Mouse (Mus musculus) megakaryocyte, embryonic 14.5 days (primary cell): ENCODE data around the gene Foxe3. TPM values are rescaled to one million over a fixed set of nuclear protein-coding genes. Genes with fewer than 3 reads are reported as not detected.
A peak's percentile ranks its signal among the peaks of the same experiment; 100 is the strongest.

Experiments
- H3K27me3 ChIP-seq: replicated peaks from 2 replicates; pipeline ENCODE3; 2012; ENCODE audit warnings: inconsistent platforms
- H3K36me3 ChIP-seq: replicated peaks from 2 replicates; pipeline ENCODE3; 2012; ENCODE audit warnings: low read length, inconsistent platforms, mixed read lengths
- H3K4me1 ChIP-seq: 2 replicates; pipeline ENCODE4 v1.6.1; 2012; ENCODE audit warnings: inconsistent platforms
- H3K4me3 ChIP-seq: replicated peaks from 2 replicates; pipeline ENCODE3; 2012; ENCODE audit warnings: moderate library complexity, mild to moderate bottlenecking, inconsistent platforms
- H3K9me3 ChIP-seq: 2 replicates; pipeline ENCODE4 v1.6.1; 2012; ENCODE audit warnings: inconsistent platforms
- FLI1 ChIP-seq: IDR thresholded peaks from 2 replicates; pipeline ENCODE4 v1.6.1; 2012; ENCODE audit warnings: low read length, inconsistent platforms, mixed read lengths
- GATA1 ChIP-seq: IDR thresholded peaks from 3 replicates; pipeline ENCODE4 v1.6.1; 2012; ENCODE audit warnings: mixed read lengths, low read length, inconsistent platforms, borderline replicate concordance
- polyA plus RNA-seq: library from polyadenylated mRNA; stranded (reverse); fragments of >175 nt; gene quantifications from 2 replicates; pipeline ENCODE4 v1.2.3, GENCODE M21; 2012; ENCODE audit warnings: low replicate concordance; ENCODE audit not compliant: insufficient read depth

The Foxe3 gene
- polyA plus RNA-seq, 1 experiment: not detected

GRCm38 (mm10) chr4:114946416-114946815, 20.6 kb upstream of the Foxe3 start:
- TF ChIP-seq GATA1: no peak
- TF ChIP-seq FLI1: no peak
- Histone ChIP-seq H3K4me1 (peaks cover 18% of the 10 kb centered on the region), H3K27me3 (peaks cover 56% of the 10 kb centered on the region), H3K4me3 (no peak overlapping the region), H3K36me3 (no peaks in the 10 kb centered on the region), H3K9me3 (no peaks in the 10 kb centered on the region)

GRCm38 (mm10) chr4:114945021-114945420, 19.2 kb upstream of the Foxe3 start:
- Histone ChIP-seq H3K4me1 (peaks cover 18% of the 10 kb centered on the region), H3K36me3 (no peaks in the 10 kb centered on the region), H3K9me3 (no peaks in the 10 kb centered on the region), H3K27me3 (peaks cover 60% of the 10 kb centered on the region), H3K4me3 (no peak overlapping the region)
- TF ChIP-seq FLI1: no peak
- no peak for TF ChIP-seq GATA1

- Histone ChIP-seq H3K36me3 (no peaks in the 10 kb centered on the region), H3K4me3 (no peak overlapping the region)
These were observed 16.8 kb upstream of the Foxe3 start for GRCm38 (mm10) chr4:114942583-114942982.

GRCm38 (mm10) chr4:114942112-114942511, 16.3 kb upstream of the Foxe3 start:
- peaks cover 68% of the 10 kb centered on the region for H3K27me3 ChIP-seq
- TF ChIP-seq GATA1 (no peak), FLI1 (no peak)
- no peak overlapping the region for H3K4me3 ChIP-seq
- peaks cover 8% of the 10 kb centered on the region; the same call in 1 of the 2 replicates for H3K4me1 ChIP-seq
- no peaks in the 10 kb centered on the region for H3K9me3 ChIP-seq
- H3K36me3 ChIP-seq: no peaks in the 10 kb centered on the region

More at GRCm38 (mm10) chr4:114942583-114942982, 16.8 kb upstream of the Foxe3 start:
- TF ChIP-seq FLI1 (no peak), GATA1 (no peak)
- no peaks in the 10 kb centered on the region for H3K9me3 ChIP-seq
- H3K27me3 ChIP-seq: peaks cover 65% of the 10 kb centered on the region
- H3K4me1 ChIP-seq: peaks cover 10% of the 10 kb centered on the region; the same call in 1 of the 2 replicates

GRCm38 (mm10) chr4:114941311-114941710, 15.5 kb upstream of the Foxe3 start:
- no peak for TF ChIP-seq GATA1
- TF ChIP-seq FLI1: no peak
- H3K9me3 ChIP-seq: no peaks in the 10 kb centered on the region
- peaks cover 6% of the 10 kb centered on the region; the same call in 1 of the 2 replicates for H3K4me1 ChIP-seq
- H3K36me3 ChIP-seq: no peaks in the 10 kb centered on the region
- peaks cover 65% of the 10 kb centered on the region for H3K27me3 ChIP-seq
- H3K4me3 ChIP-seq: no peak overlapping the region

GRCm38 (mm10) chr4:114938248-114938647, 12.4 kb upstream of the Foxe3 start:
- Histone ChIP-seq H3K9me3 (no peaks in the 10 kb centered on the region), H3K36me3 (no peaks in the 10 kb centered on the region), H3K4me1 (peaks cover 6% of the 10 kb centered on the region; the same call in 1 of the 2 replicates), H3K4me3 (no peak overlapping the region), H3K27me3 (peaks cover 64% of the 10 kb centered on the region)
- TF ChIP-seq GATA1: no peak
- TF ChIP-seq FLI1: no peak

- Histone ChIP-seq H3K4me1 (peaks cover 6% of the 10 kb centered on the region; the same call in 1 of the 2 replicates), H3K9me3 (no peaks in the 10 kb centered on the region), H3K27me3 (peaks cover 66% of the 10 kb centered on the region), H3K36me3 (no peaks in the 10 kb centered on the region), H3K4me3 (peak overlapping the region; percentile 17)
- no peak for TF ChIP-seq FLI1
- no peak for TF ChIP-seq GATA1
These were observed 11.7 kb upstream of the Foxe3 start for GRCm38 (mm10) chr4:114937459-114938047.

- Histone ChIP-seq H3K4me3 (no peak overlapping the region), H3K4me1 (peaks cover 6% of the 10 kb centered on the region; the same call in 1 of the 2 replicates), H3K36me3 (no peaks in the 10 kb centered on the region), H3K27me3 (peaks cover 73% of the 10 kb centered on the region), H3K9me3 (no peaks in the 10 kb centered on the region)
- no peak for TF ChIP-seq FLI1
- TF ChIP-seq GATA1: no peak
These were observed 8.4 kb upstream of the Foxe3 start for GRCm38 (mm10) chr4:114934188-114934587.

GRCm38 (mm10) chr4:114932747-114933146, 6.9 kb upstream of the Foxe3 start:
- TF ChIP-seq FLI1 (no peak), GATA1 (no peak)
- Histone ChIP-seq H3K9me3 (no peaks in the 10 kb centered on the region), H3K27me3 (peaks cover 76% of the 10 kb centered on the region)

GRCm38 (mm10) chr4:114929155-114929554, 3.3 kb upstream of the Foxe3 start:
- Histone ChIP-seq H3K4me3 (no peak overlapping the region), H3K9me3 (no peaks in the 10 kb centered on the region), H3K4me1 (peaks cover 22% of the 10 kb centered on the region), H3K36me3 (no peaks in the 10 kb centered on the region), H3K27me3 (peaks cover 90% of the 10 kb centered on the region)
- TF ChIP-seq FLI1 (no peak), GATA1 (no peak)

More at GRCm38 (mm10) chr4:114932747-114933146, 6.9 kb upstream of the Foxe3 start:
- H3K4me3 ChIP-seq: no peak overlapping the region
- no peaks in the 10 kb centered on the region for H3K36me3 ChIP-seq
- peaks cover 9% of the 10 kb centered on the region; the same call in 1 of the 2 replicates for H3K4me1 ChIP-seq
